Mouse (Mus musculus): ENCODE results near the gene Abcg1. TPM values are rescaled to one million over a fixed set of nuclear protein-coding genes. Genes with fewer than 3 reads are reported as not detected.

Abcg1 gene
- total and polyA plus RNA-seq, 2 experiments from 2014 or later, result 16.1 to 24.2 TPM

- Histone ChIP-seq H3K4me1 (ENCODE audit: insufficient read depth) (no peaks in the 10 kb centered on the region), H3K36me3 (ENCODE audit: insufficient read depth) (peaks cover 41% of the 10 kb centered on the region), H3K9me3 (ENCODE audit: low read length) (no peaks in the 10 kb centered on the region), H3K4me2 (ENCODE audit: low read depth) (no peak overlapping the region), H3K27me3 (ENCODE audit: insufficient read depth, low read length) (no peaks in the 10 kb centered on the region), H3K9ac (no peak overlapping the region), H3K27ac (ENCODE audit: low read depth, low read length) (no peak overlapping the region), H3K4me3 (ENCODE audit: low read depth, low read length) (no peak overlapping the region)
- no peak for DNase-seq
- TF ChIP-seq CTCF (IDR thresholded peaks at IDR 0.05; ENCODE audit: low read depth), result no peak
- ATAC-seq, result no peak
- WGBS, result 76% methylated on average over 8 of the region's 8 CpGs
Observed at GRCm38 (mm10) chr17:31103823-31104222, 46.3 kb downstream of the Abcg1 start.

- no peak overlapping the region for H3K4me2 ChIP-seq (ENCODE audit: low read depth)
- ATAC-seq, result no peak
- no peak overlapping the region for H3K27ac ChIP-seq (ENCODE audit: low read depth, low read length)
- peaks cover 58% of the 10 kb centered on the region for H3K36me3 ChIP-seq (ENCODE audit: insufficient read depth)
- H3K4me1 ChIP-seq (ENCODE audit: insufficient read depth), result no peaks in the 10 kb centered on the region
- WGBS, result 86% methylated on average over 15 of the region's 15 CpGs
- H3K9me3 ChIP-seq (ENCODE audit: low read length), result no peaks in the 10 kb centered on the region
- H3K9ac ChIP-seq, result no peak overlapping the region
- H3K27me3 ChIP-seq (ENCODE audit: insufficient read depth, low read length), result no peaks in the 10 kb centered on the region
- TF ChIP-seq CTCF (IDR thresholded peaks at IDR 0.05; ENCODE audit: low read depth), result no peak
- H3K4me3 ChIP-seq (ENCODE audit: low read depth, low read length), result no peak overlapping the region
- no peak for DNase-seq
Observed at GRCm38 (mm10) chr17:31108388-31108787, 50.9 kb downstream of the Abcg1 start.

DNA sequence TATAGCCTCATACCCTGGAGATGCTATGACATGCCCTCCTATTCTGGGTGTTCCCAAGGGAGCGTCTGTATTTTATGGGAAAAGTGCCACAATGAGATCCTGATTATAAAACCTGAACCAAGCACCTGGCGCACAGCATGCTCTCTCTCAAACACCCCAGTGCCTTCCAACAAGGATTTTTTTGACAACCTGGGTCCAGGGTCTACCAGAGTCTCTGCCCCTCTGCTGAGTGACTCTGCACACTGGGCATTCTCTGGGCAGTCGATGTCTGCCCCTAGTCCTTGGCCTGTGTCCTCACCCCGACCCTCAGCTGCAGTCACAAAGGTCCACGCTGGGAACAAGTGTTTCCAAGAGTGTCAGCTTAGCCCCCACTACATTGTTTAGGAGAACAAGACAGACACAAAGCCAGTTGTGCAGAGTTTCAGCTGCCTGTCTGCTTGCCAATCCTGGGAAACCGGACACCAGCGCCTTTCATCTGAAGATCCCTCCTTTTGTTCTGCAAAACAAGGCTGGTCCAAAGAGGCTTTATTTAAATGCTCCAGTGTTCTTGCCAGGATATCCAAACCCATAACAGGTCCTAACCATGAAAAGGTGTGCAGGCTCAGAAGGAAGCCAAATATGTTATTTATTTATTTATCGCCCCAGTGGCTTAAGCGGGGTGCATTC is 55.8 kb downstream of the Abcg1 start:
- no peaks in the 10 kb centered on the region for H3K27me3 ChIP-seq (ENCODE audit: insufficient read depth, low read length)
- H3K9ac ChIP-seq, result no peak overlapping the region
- H3K4me3 ChIP-seq (ENCODE audit: low read depth, low read length), result no peak overlapping the region
- H3K4me2 ChIP-seq (ENCODE audit: low read depth), result no peak overlapping the region
- 24% methylated on average over 9 of the region's 9 CpGs for WGBS
- peaks cover 62% of the 10 kb centered on the region for H3K36me3 ChIP-seq (ENCODE audit: insufficient read depth)
- no peak for ATAC-seq
- no peaks in the 10 kb centered on the region for H3K9me3 ChIP-seq (ENCODE audit: low read length)
- H3K27ac ChIP-seq (ENCODE audit: low read depth, low read length), result no peak overlapping the region
- no peaks in the 10 kb centered on the region for H3K4me1 ChIP-seq (ENCODE audit: insufficient read depth)
- no peak for DNase-seq
- TF ChIP-seq CTCF (IDR thresholded peaks at IDR 0.05; ENCODE audit: low read depth), result no peak

DNA sequence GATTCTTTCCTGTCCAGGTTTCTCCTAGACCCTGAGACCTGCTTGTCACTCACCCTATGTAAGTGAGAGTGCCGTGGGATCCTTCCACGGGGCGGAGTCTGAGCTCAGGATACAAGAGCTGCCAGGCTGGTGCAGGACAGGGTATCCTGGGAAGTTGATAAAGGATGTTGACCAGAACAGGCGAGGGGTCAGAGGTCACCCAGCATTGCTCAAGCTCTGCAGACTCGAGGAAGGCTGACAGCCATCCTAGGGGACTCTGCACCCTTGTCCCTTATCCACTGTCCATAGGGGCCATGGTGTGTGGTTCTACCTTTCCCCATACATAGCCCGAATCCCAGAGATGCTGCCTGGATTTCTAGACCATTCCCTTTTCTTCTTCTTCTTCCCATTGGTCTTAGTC is 58.6 kb downstream of the Abcg1 start:
- H3K9me3 ChIP-seq (ENCODE audit: low read length), result no peaks in the 10 kb centered on the region
- TF ChIP-seq CTCF (IDR thresholded peaks at IDR 0.05; ENCODE audit: low read depth), result no peak
- DNase-seq, result no peak
- H3K4me2 ChIP-seq (ENCODE audit: low read depth), result no peak overlapping the region
- ATAC-seq, result no peak
- 86% methylated on average over 6 of the region's 6 CpGs for WGBS
- peaks cover 42% of the 10 kb centered on the region for H3K36me3 ChIP-seq (ENCODE audit: insufficient read depth)
- no peak overlapping the region for H3K4me3 ChIP-seq (ENCODE audit: low read depth, low read length)
- no peaks in the 10 kb centered on the region for H3K4me1 ChIP-seq (ENCODE audit: insufficient read depth)
- no peak overlapping the region for H3K27ac ChIP-seq (ENCODE audit: low read depth, low read length)
- no peaks in the 10 kb centered on the region for H3K27me3 ChIP-seq (ENCODE audit: insufficient read depth, low read length)
- H3K9ac ChIP-seq, result no peak overlapping the region

DNA sequence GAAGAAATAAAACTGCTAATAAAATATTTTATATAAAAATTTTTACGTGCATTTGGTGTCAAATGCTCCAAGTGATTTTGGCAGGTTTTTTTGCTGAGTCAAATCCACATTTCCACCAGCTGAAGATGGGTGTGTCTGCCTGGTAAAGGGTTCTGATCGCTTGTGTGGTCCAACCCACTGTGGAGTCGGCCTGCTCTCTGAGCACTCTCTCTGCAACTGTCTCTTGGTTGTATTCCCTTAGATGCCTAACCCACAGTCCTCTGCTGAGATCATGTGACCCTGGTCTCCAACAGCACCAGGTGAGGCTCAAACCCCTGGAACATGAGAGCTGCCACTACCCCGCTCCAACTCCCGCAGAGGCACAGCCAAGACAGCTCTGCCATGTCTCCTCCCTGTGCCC is 60.5 kb downstream of the Abcg1 start:
- no peaks in the 10 kb centered on the region for H3K27me3 ChIP-seq (ENCODE audit: insufficient read depth, low read length)
- H3K9ac ChIP-seq, result no peak overlapping the region
- no peak for ATAC-seq
- no peak overlapping the region for H3K4me2 ChIP-seq (ENCODE audit: low read depth)
- no peak for DNase-seq
- peaks cover 26% of the 10 kb centered on the region for H3K36me3 ChIP-seq (ENCODE audit: insufficient read depth)
- H3K4me3 ChIP-seq (ENCODE audit: low read depth, low read length), result no peak overlapping the region
- H3K9me3 ChIP-seq (ENCODE audit: low read length), result no peaks in the 10 kb centered on the region
- TF ChIP-seq CTCF (IDR thresholded peaks at IDR 0.05; ENCODE audit: low read depth), result no peak
- H3K27ac ChIP-seq (ENCODE audit: low read depth, low read length), result no peak overlapping the region
- WGBS, result 82% methylated on average over 5 of the region's 5 CpGs
- H3K4me1 ChIP-seq (ENCODE audit: insufficient read depth), result no peaks in the 10 kb centered on the region

DNA sequence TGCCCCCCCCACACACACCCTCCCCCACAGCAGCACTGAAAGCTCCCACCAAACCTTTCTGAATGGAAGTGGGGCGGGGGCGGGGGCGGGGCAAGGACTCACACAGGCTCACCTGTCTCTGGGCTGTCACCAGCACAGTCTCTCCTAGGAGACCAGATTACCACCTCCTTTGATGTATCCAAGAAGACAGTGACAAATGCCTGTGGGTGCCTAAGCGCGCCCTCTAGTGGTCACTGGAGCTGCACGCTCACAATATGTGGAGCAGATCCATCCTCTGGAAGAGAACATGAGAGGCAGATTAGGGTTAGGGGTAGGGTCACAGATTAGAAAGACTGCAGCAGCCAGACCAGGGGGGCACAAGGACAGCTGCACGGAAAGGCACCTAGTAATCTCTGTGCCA is 62.0 kb downstream of the Abcg1 start:
- H3K27ac ChIP-seq (ENCODE audit: low read depth, low read length), result no peak overlapping the region
- peak; percentile 84 for ATAC-seq
- no peak overlapping the region for H3K9ac ChIP-seq
- H3K4me2 ChIP-seq (ENCODE audit: low read depth), result no peak overlapping the region
- peaks cover 18% of the 10 kb centered on the region for H3K36me3 ChIP-seq (ENCODE audit: insufficient read depth)
- peak; percentile 79 for DNase-seq
- H3K4me1 ChIP-seq (ENCODE audit: insufficient read depth), result no peaks in the 10 kb centered on the region
- H3K9me3 ChIP-seq (ENCODE audit: low read length), result 0 out of 2 replicates have a peak, but pooled peaks cover 6% of the 10 kb centered on the region
- H3K4me3 ChIP-seq (ENCODE audit: low read depth, low read length), result no peak overlapping the region
- WGBS, result 5% methylated on average over 7 of the region's 7 CpGs
- no peaks in the 10 kb centered on the region for H3K27me3 ChIP-seq (ENCODE audit: insufficient read depth, low read length)
- peak; percentile 96 for TF ChIP-seq CTCF (IDR thresholded peaks at IDR 0.05; ENCODE audit: low read depth)

DNA sequence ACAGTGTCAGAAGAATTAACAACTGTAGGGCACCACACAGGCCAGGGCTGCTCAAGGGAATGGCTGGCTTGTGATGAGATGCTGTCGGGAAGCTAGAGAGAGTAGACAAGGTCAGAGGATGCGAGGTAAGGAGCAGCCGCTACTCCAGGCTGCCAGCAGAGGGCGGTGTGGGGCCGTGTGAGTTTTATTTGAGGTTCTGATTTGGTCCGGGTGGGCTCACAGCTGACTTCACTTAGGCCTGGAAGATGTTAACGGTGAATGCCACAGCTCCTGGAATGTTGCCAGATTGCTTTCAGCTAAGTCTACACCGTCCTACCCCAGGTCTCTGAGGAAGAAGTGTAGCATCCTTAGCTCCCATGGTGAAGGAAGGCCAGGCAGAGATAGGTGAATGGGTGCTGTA is 64.5 kb downstream of the Abcg1 start:
- no peak overlapping the region for H3K27ac ChIP-seq (ENCODE audit: low read depth, low read length)
- no peaks in the 10 kb centered on the region for H3K4me1 ChIP-seq (ENCODE audit: insufficient read depth)
- no peaks in the 10 kb centered on the region for H3K27me3 ChIP-seq (ENCODE audit: insufficient read depth, low read length)
- H3K4me2 ChIP-seq (ENCODE audit: low read depth), result no peak overlapping the region
- TF ChIP-seq CTCF (IDR thresholded peaks at IDR 0.05; ENCODE audit: low read depth), result peak; percentile 85
- WGBS, result 12% methylated on average over 8 of the region's 8 CpGs
- H3K4me3 ChIP-seq (ENCODE audit: low read depth, low read length), result no peak overlapping the region
- H3K9ac ChIP-seq, result no peak overlapping the region
- DNase-seq, result peak; percentile 72
- H3K36me3 ChIP-seq (ENCODE audit: insufficient read depth), result no peaks in the 10 kb centered on the region; the same call in 1 of the 2 replicates
- ATAC-seq, result 0 out of 2 replicates have a peak, but pooled peaks have one; percentile 10
- H3K9me3 ChIP-seq (ENCODE audit: low read length), result 0 out of 2 replicates have a peak, but pooled peaks cover 6% of the 10 kb centered on the region
